Mouse (Mus musculus) erythroblast, embryonic 14.5 days (primary cell): ENCODE measurements around the gene Ttyh1. TPM values are rescaled to one million over a fixed set of nuclear protein-coding genes. Genes with fewer than 3 reads are reported as not detected.

ENCODE experiments used
- H3K27me3 ChIP-seq: 2 replicates; pipeline ENCODE4 v1.6.1; 2012; ENCODE audit warnings: inconsistent platforms; ENCODE audit not compliant: control insufficient read depth
- H3K36me3 ChIP-seq: 2 replicates; pipeline ENCODE4 v1.6.1; 2012; ENCODE audit warnings: mild to moderate bottlenecking, inconsistent platforms; ENCODE audit not compliant: control insufficient read depth
- H3K4me1 ChIP-seq: 2 replicates; pipeline ENCODE4 v1.6.1; 2012; ENCODE audit warnings: inconsistent platforms; ENCODE audit not compliant: control insufficient read depth
- H3K4me3 ChIP-seq: replicated peaks from 2 replicates; pipeline ENCODE3; 2012; ENCODE audit warnings: moderate library complexity, mild to moderate bottlenecking, inconsistent platforms
- H3K9me3 ChIP-seq: 2 replicates; pipeline ENCODE4 v1.6.1; 2012; ENCODE audit warnings: low read length, inconsistent platforms, mixed read lengths; ENCODE audit not compliant: control insufficient read depth
- GATA1 ChIP-seq: IDR thresholded peaks from 2 replicates; pipeline ENCODE4 v1.6.1; 2012; ENCODE audit warnings: low read length, inconsistent platforms, mixed read lengths
- TAL1 ChIP-seq: IDR thresholded peaks from 3 replicates; pipeline ENCODE4 v1.6.1; 2012; ENCODE audit warnings: low read length, inconsistent platforms, mixed read lengths
- polyA plus RNA-seq: library from polyadenylated mRNA; stranded (reverse); fragments of >175 nt; gene quantifications from 2 replicates; pipeline ENCODE4 v1.2.3, GENCODE M21; 2012

Ttyh1 gene
- polyA plus RNA-seq, 1 experiment: not detected

- H3K9me3 ChIP-seq: no peaks in the 10 kb centered on the region
- TF ChIP-seq GATA1: no peak
- no peak for TF ChIP-seq TAL1
- H3K4me3 ChIP-seq: no peak overlapping the region
- no peaks in the 10 kb centered on the region for H3K4me1 ChIP-seq
- peaks cover 37% of the 10 kb centered on the region for H3K27me3 ChIP-seq
- no peaks in the 10 kb centered on the region for H3K36me3 ChIP-seq
These were observed 2.0 kb upstream of the Ttyh1 start for GRCm38 (mm10) chr7:4117050-4117814.

GRCm38 (mm10) chr7:4119976-4120921 lies 1.0 kb downstream of the Ttyh1 start:
- peaks cover 39% of the 10 kb centered on the region for H3K27me3 ChIP-seq

GRCm38 (mm10) chr7:4122076-4122768 lies 3.0 kb downstream of the Ttyh1 start:
- no peaks in the 10 kb centered on the region for H3K9me3 ChIP-seq
- H3K4me1 ChIP-seq: peaks cover 2% of the 10 kb centered on the region; the same call in 1 of the 2 replicates
- TF ChIP-seq GATA1 (no peak), TAL1 (no peak)
- no peaks in the 10 kb centered on the region for H3K36me3 ChIP-seq
- peaks cover 39% of the 10 kb centered on the region for H3K27me3 ChIP-seq
- no peak overlapping the region for H3K4me3 ChIP-seq

More at GRCm38 (mm10) chr7:4119976-4120921, 1.0 kb downstream of the Ttyh1 start:
- Histone ChIP-seq H3K9me3 (no peaks in the 10 kb centered on the region), H3K36me3 (no peaks in the 10 kb centered on the region), H3K4me1 (peaks cover 2% of the 10 kb centered on the region; the same call in 1 of the 2 replicates), H3K4me3 (no peak overlapping the region)
- TF ChIP-seq GATA1 (no peak), TAL1 (no peak)

GRCm38 (mm10) chr7:4122783-4123182 lies 3.6 kb downstream of the Ttyh1 start:
- TF ChIP-seq GATA1: no peak
- no peak for TF ChIP-seq TAL1
- H3K27me3 ChIP-seq: peaks cover 39% of the 10 kb centered on the region

GRCm38 (mm10) chr7:4123732-4124131 lies 4.5 kb downstream of the Ttyh1 start:
- no peaks in the 10 kb centered on the region for H3K9me3 ChIP-seq
- TF ChIP-seq TAL1 (no peak), GATA1 (no peak)
- H3K36me3 ChIP-seq: no peaks in the 10 kb centered on the region
- peaks cover 31% of the 10 kb centered on the region for H3K27me3 ChIP-seq
- peaks cover 2% of the 10 kb centered on the region; the same call in 1 of the 2 replicates for H3K4me1 ChIP-seq
- no peak overlapping the region for H3K4me3 ChIP-seq

More at GRCm38 (mm10) chr7:4122783-4123182, 3.6 kb downstream of the Ttyh1 start:
- H3K36me3 ChIP-seq: no peaks in the 10 kb centered on the region
- no peaks in the 10 kb centered on the region for H3K9me3 ChIP-seq
- H3K4me3 ChIP-seq: no peak overlapping the region
- H3K4me1 ChIP-seq: peaks cover 2% of the 10 kb centered on the region; the same call in 1 of the 2 replicates

- Histone ChIP-seq H3K36me3 (no peaks in the 10 kb centered on the region), H3K27me3 (peaks cover 25% of the 10 kb centered on the region), H3K4me1 (peaks cover 2% of the 10 kb centered on the region; the same call in 1 of the 2 replicates), H3K9me3 (no peaks in the 10 kb centered on the region), H3K4me3 (no peak overlapping the region)
- TF ChIP-seq TAL1 (no peak), GATA1 (no peak)
These were observed 5.1 kb downstream of the Ttyh1 start for GRCm38 (mm10) chr7:4124315-4124759.

- Histone ChIP-seq H3K4me1 (peaks cover 2% of the 10 kb centered on the region; the same call in 1 of the 2 replicates), H3K27me3 (peaks cover 20% of the 10 kb centered on the region), H3K36me3 (no peaks in the 10 kb centered on the region), H3K4me3 (no peak overlapping the region), H3K9me3 (no peaks in the 10 kb centered on the region)
- TF ChIP-seq GATA1: no peak
- no peak for TF ChIP-seq TAL1
These were observed 5.6 kb downstream of the Ttyh1 start for GRCm38 (mm10) chr7:4124856-4125255.

GRCm38 (mm10) chr7:4125306-4125705 lies 6.1 kb downstream of the Ttyh1 start:
- Histone ChIP-seq H3K36me3 (no peaks in the 10 kb centered on the region), H3K4me3 (no peak overlapping the region), H3K27me3 (peaks cover 16% of the 10 kb centered on the region), H3K4me1 (peaks cover 2% of the 10 kb centered on the region; the same call in 1 of the 2 replicates), H3K9me3 (no peaks in the 10 kb centered on the region)
- TF ChIP-seq TAL1 (no peak), GATA1 (no peak)
